Mouse (Mus musculus): Measurements from ENCODE around the gene Slc17a4.
A peak's percentile ranks its signal among the peaks of the same experiment; 100 is the strongest.

Gene Slc17a4

GRCm38 (mm10) chr13:23889011-23889605 is 25.7 kb downstream of the Slc17a4 start:
- DNase-seq = no peak

DNA sequence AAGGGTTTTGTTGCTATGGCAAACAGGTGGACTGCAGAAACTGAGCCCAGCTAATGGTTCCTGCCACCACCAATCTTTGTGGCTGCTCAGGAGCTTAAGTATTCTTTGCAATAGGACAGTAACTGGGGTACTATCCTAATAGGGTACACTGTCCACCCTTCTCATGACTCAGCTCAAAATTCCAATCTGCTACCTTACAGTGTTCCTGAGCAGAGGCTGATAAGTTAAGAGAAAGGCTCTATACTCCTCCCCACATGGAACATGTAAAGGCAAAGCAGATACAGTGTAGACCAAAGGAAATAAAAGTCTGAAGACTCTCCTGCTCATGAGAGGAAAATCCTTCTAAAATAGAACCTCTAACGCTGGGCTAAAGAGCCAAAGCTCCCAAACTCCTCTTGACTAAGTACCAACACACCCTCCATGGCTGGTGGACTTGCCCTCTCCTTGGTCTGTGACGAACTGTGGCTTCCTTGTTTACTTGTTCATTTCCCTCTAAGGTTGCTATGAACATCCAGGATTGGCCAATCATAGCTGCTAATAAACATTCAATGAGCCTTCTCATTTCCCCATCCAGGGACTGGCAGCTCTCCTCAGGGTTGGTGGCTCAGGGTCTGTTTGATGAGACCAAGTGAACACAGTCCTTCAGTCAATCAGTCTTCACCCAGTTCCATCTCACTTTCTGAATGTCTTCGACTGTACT is 27.6 kb downstream of the Slc17a4 start:
- no peak for DNase-seq

DNA sequence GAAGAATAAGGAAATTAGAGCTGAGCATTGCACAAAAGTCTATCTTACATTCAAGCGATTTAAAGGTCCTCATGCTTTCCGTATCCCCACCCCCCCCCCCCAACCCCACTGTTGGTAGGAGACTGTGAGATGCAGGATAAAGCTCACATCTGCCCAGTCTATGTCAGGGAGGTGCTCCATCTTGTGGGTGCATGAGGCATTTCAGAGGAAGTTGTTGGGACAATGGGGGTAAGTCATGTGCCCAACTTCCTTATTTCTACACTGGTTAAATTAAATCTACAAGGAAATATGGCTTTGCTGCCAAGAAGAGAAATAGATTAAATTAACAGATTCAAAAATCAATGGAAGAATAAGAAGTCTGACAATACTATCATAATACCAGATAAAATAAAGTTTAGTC is 29.3 kb downstream of the Slc17a4 start:
- peak; percentile 7 to 29 for DNase-seq

DNA sequence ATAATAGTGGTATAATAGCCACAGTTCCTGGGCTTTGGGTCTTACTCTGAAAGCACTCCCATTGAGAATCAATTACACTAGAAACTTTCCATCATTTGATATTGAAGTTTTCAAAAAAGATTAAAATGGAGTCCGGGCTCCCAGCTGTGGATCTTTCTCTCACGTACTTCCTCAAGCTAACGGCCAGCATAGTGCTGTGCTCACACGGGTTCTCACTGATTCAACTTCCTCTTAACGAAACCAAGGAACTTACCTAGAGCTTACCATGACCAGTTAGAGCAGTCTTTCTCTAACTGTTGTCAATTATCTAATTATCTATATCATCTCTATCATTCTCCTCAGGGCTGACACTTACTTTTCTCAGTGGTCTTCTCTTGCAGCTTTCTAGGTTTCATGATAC is 35.2 kb downstream of the Slc17a4 start:
- no peak for DNase-seq

- no peak for DNase-seq
Measured at GRCm38 (mm10) chr13:23879106-23879505, 35.7 kb downstream of the Slc17a4 start.

DNA sequence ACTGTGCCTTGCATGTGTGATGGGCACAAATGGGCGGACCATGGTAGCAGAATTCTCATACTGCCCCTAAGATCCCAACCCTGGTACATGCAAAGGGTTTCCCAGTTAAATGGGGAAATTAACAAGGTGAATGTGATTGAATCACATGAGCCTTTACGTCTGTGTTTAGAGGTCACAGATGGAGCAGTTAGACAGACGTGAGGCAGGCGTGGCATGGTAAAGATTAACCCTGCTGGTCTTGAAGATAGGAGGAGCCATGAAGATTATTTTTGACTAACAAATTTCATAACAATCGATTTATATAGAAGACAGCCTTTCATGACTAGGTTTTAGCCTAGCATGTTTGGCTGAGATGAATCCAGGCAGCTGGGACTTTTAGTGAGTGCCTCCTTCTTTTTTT is 41.7 kb downstream of the Slc17a4 start:
- no peak for DNase-seq

DNA sequence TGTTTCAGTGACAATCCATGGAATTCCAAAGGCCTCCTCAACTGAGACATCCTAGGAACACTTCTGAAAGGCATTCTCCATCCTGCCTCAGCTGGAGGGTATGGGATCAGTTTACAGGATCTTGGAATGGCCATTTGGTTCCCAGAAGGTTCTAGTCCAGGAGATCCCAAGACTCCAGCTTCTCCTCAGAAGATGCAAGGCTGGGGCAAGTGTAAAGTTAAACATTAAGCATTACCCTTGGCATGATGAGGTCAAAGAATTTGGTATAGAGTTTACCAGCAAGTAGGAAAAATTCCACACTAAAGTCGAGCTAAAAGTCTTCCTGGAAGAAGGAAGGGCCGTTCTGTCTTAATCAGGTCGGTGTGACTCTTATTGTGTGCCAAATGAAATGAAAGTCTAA is 44.8 kb downstream of the Slc17a4 start:
- no peak for DNase-seq

GRCm38 (mm10) chr13:23868790-23869533 is 45.8 kb downstream of the Slc17a4 start:
- DNase-seq = no peak

DNA sequence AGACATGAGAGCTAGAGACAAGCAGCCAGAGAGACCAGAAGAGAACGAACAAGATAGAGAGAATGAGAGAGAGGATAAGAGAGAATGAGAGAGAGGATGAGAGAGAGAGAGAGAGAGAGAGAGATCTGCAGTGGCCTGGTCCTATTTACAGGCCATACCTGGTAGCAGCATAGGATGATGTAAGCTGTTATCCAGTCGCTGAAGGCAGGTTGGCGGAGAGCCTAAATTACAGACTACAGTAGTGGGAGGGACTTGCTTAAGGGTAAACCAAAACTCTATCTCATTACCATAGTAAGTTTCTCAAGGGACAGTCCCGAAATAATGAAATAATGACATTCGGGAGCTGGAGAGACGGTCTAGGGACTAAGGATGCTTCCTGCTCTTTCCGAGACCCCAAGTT is 47.4 kb downstream of the Slc17a4 start, which contains the start of gene Slc17a1:
Gene Slc17a1 (plus strand): TSS at position 346 of the 400 bp plus-strand sequence.
- no peak for DNase-seq

DNA sequence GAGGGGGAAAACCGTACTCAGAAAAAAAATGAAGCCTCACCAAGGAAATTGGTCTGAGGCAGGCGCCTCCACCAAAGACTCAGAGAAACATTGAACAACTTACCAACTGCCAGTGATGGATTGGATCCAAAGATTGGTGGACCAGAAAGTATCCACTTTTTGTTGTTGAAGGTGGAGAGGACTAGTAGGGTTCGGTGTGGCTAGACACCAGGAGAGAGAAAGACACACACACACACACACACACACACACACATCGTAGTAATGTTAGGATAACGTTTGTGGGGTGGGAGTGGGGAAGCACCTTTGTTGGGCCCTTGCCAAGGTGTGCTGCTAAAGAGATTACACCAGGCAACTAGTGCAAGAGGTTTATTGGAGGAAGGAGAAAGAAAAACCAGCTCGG is 47.8 kb downstream of the Slc17a4 start:
- no peak for DNase-seq

- DNase-seq = no peak
Measured at GRCm38 (mm10) chr13:23866086-23866710, 48.6 kb downstream of the Slc17a4 start.

GRCm38 (mm10) chr13:23864711-23865110 is 50.1 kb downstream of the Slc17a4 start:
- no peak for DNase-seq

- no peak for DNase-seq
Measured at GRCm38 (mm10) chr13:23861815-23862214, 53.0 kb downstream of the Slc17a4 start.

DNA sequence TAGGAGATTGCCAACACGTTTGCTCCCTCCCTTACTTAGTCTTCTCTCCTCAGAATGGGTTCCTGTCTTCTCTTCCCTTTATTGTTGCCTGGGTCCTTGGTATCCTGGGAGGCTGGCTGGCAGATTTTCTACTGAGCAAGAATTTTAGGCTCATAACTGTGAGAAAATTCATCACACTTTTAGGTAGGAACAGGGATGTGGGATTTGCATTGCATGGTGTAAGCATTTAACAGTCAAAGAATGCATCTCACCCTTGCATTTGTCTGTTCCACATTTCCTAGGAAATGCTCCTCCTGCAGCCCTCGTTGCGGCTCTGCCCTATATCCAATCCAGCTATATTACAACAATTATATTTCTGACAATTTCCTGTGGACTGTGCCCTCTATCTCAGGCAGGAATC is 58.4 kb downstream of the Slc17a4 start:
- DNase-seq = no peak

- no peak for DNase-seq
Measured at GRCm38 (mm10) chr13:23849299-23849698, 65.5 kb downstream of the Slc17a4 start.
